Mouse (Mus musculus): ENCODE data around the gene Gpx7.

- TF ChIP-seq CTCF (IDR thresholded peaks at IDR 0.05; ENCODE audit: low read depth) (no peak), EP300 (IDR thresholded peaks at IDR 0.05; ENCODE audit: low read depth) (no peak)
Measured at GRCm38 (mm10) chr4:108371421-108371820, 35.3 kb downstream of the Gpx7 start.

Measured in liver, embryonic 14.5 days (tissue).